Comparison of ENCODE assay signal across 8 mouse cellular contexts in genomic region chr6:34028933-34029745, GRCm38 (mm10). TPM values are rescaled to one million over a fixed set of nuclear protein-coding genes. Genes with fewer than 3 reads are reported as not detected.
A peak's percentile ranks its signal among the peaks of the same experiment; 100 is the strongest.
DNase-seq lines count a peak whose midpoint lies in the region; ATAC-seq lines count a peak whose summit lies in the region.

Gene Lrguk, plus strand, starts transcription at chr6:34029448.

- peak within 1 kb of the TSS; percentile 53 for H3K9ac ChIP-seq in forebrain, embryonic 16.5 days (replicated peaks; ENCODE audit: low read depth, low read length)
- peak within 1 kb of the TSS; percentile 54 for H3K9ac ChIP-seq in lung, embryonic 15.5 days

- H3K27ac ChIP-seq in forebrain, embryonic 16.5 days (ENCODE audit: low read length), result peak within 1 kb of the TSS; percentile 66
- H3K27ac ChIP-seq in lung, embryonic 15.5 days, result peak within 1 kb of the TSS; percentile 46

- peak; percentile 93 for DNase-seq in ES-CJ7 (ENCODE audit: low read depth, low spot score)
- DNase-seq in heart, postnatal 4 days, result peak; percentile 86
- peak; percentile 86 to 87 for DNase-seq in layer of hippocampus, adult 8-10 months (ENCODE audit: low spot score in 2 of 2)
- DNase-seq in ovary, adult 18-20 months (ENCODE audit: low spot score), result peak; percentile 78
- peak; percentile 92 for DNase-seq in thymus, postnatal 0 days (ENCODE audit: low spot score)

- WGBS in forebrain, embryonic 16.5 days, result 2% methylated on average over 32 of the region's 32 CpGs
- 4% methylated on average over 32 of the region's 32 CpGs for WGBS in lung, embryonic 15.5 days

- H3K9me3 ChIP-seq in forebrain, embryonic 16.5 days (ENCODE audit: control insufficient read depth, low read length), result no peaks in the 10 kb centered on the region
- H3K9me3 ChIP-seq in lung, embryonic 15.5 days, result no peaks in the 10 kb centered on the region

- peak within 1 kb of the TSS; percentile 93 for H3K4me2 ChIP-seq in forebrain, embryonic 16.5 days (ENCODE audit: low read length)
- H3K4me2 ChIP-seq in lung, embryonic 15.5 days, result peak within 1 kb of the TSS; percentile 90

- H3K27me3 ChIP-seq in forebrain, embryonic 16.5 days (replicated peaks; ENCODE audit: control insufficient read depth, insufficient read depth, low read length), result no peaks in the 10 kb centered on the region
- no peaks in the 10 kb centered on the region for H3K27me3 ChIP-seq in lung, embryonic 15.5 days

- peak within 1 kb of the TSS; percentile 69 for H3K4me3 ChIP-seq in forebrain, embryonic 16.5 days (replicated peaks; ENCODE audit: low read length)
- H3K4me3 ChIP-seq in lung, embryonic 15.5 days, result peak within 1 kb of the TSS; percentile 70

- no peaks in the 10 kb centered on the region for H3K36me3 ChIP-seq in forebrain, embryonic 16.5 days (ENCODE audit: control insufficient read depth, insufficient read depth)
- H3K36me3 ChIP-seq in lung, embryonic 15.5 days, result no peaks in the 10 kb centered on the region

- H3K4me1 ChIP-seq in forebrain, embryonic 16.5 days (replicated peaks; ENCODE audit: control insufficient read depth, insufficient read depth, low read length), result peaks cover 8% of the 10 kb centered on the region
- peaks cover 9% of the 10 kb centered on the region for H3K4me1 ChIP-seq in lung, embryonic 15.5 days

- ATAC-seq in cerebellum, adult (ENCODE audit: insufficient number of reproducible peaks, low FRiP score, low TSS enrichment), result peak; percentile 96
- peak; percentile 99 for ATAC-seq in forebrain, embryonic 16.5 days
- ATAC-seq in lung, embryonic 15.5 days (ENCODE audit: borderline replicate concordance, extremely low read depth, low FRiP score, low TSS enrichment), result peak; percentile 95

RNA-seq across cellular contexts. Expression of gene Lrguk, which starts in this region (rescaled TPM):
- polyA plus RNA-seq in forebrain, embryonic 16.5 days (2015; fragmentation: Nextera tagmentation; extraction: Ambion mirVana), result 0.73 and 1.1 TPM in 2 replicates
- total RNA-seq in heart, postnatal 4 days (2021), result under 1 TPM; 0.21 to 0.25 TPM
- 1 to 10 TPM; 2.0 to 4.2 (median 3.4) TPM for total RNA-seq in layer of hippocampus, adult 8-10 months (2022)
- 2.6 and 3.2 TPM in 2 replicates for polyA plus RNA-seq in lung, embryonic 15.5 days (2015; fragmentation: Nextera tagmentation; extraction: Ambion mirVana)
- polyA plus RNA-seq in thymus, postnatal 0 days (2015; fragmentation: Nextera tagmentation; extraction: Ambion mirVana), result 0.47 and 0.64 TPM in 2 replicates

Comparison
In these comparisons a context has a peak if more than half of its experiments do, and no peak if none do; other contexts are left out.
1. Peak in every context shown above with its lines: DNase-seq, ATAC-seq, H3K4me3 ChIP-seq and H3K27ac ChIP-seq.
2. Peak in DNase-seq in heart, postnatal 4 days; RNA of the gene not detected or under 1 TPM.
3. Peak in DNase-seq in thymus, postnatal 0 days; RNA of the gene not detected or under 1 TPM.